Mouse (Mus musculus): ENCODE results near the gene Elmo3.

Gene Elmo3

DNA sequence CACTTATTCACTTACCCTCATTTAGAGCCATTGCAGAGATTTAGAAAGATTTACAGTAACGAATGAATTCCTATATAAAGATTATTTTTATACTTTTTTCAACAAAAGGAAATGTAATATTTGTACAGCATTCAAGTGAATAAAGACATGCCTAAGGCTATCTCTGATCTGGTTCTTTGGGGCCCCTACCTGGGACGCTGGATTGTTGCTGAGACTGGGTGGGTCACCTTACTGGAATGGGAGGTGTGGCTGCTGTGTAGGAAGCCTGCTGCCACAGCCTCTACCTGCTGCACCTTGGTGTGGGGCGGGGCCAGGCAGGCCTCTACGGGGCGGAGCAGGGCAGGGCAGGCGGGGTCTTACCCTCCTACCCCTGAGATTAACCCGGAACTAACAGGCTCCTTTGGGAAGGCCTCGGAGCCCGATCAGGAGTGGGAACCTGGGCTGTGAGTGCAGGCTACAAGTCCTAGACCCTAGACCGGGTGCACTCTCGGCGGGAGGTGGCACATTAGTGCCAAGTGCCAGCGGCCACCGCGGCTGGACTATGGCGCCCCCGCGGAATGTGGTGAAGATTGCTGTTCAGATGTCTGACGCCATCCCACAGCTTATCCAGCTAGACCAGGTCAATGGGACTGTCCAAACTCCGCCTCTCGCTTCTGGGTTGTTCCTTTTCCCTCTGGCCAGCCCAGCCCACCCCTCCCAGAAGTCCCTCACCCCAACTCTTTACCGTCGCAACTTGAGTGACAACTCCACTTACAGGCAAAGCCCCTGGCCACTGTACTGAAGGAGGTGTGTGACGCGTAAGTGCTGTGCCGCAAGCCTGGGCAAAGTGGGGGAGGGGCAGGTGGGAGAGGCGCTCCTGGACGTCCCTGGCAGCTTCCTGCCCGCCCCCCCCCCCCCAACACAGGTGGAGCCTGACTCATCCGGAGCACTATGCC lies at the start of gene Elmo3:
Gene Elmo3 (plus strand): TSS at position 391 of the 935 bp plus-strand sequence.
- DNase-seq (ENCODE audit: low read depth, low spot score) = no peak

DNA sequence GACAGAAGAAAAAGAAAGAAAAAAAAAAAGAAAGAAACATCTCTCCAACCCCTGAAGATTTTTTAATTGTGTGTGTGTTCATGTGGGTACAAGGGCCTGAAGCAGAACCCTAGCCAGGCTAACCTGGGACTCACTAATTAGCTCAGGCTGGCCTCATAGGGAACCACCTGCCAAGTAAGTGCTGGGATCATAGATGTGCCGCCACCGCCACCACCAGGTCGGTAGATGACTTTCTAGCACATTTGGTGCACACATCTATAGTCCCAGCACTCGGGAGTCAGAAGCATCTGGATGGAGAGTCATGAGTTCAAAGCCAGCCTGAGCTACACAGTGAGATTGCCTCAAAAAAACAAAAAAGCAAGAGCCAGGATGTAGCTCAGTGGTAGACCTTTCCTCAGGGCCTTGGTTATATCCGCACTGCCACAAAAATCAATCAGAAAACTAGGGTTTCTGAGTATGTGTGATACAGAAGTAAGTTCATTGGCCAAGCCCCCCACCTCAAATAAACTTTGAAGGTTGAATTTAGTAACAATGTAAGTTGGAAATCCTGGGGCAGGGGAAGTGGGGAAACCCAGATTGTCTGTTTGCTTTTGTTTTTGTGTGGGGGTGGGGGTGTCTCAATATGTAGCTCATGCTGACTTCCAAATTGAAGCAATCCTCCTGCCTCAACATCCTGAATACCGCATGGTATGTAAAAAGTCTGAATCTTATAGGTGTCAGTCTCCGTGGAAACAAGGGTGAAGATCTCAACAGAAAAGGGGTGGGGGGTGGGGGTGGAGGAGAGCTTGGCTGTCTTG lies 47.9 kb upstream of the Elmo3 start:
- no peak for DNase-seq (ENCODE audit: low read depth, low spot score)

DNA sequence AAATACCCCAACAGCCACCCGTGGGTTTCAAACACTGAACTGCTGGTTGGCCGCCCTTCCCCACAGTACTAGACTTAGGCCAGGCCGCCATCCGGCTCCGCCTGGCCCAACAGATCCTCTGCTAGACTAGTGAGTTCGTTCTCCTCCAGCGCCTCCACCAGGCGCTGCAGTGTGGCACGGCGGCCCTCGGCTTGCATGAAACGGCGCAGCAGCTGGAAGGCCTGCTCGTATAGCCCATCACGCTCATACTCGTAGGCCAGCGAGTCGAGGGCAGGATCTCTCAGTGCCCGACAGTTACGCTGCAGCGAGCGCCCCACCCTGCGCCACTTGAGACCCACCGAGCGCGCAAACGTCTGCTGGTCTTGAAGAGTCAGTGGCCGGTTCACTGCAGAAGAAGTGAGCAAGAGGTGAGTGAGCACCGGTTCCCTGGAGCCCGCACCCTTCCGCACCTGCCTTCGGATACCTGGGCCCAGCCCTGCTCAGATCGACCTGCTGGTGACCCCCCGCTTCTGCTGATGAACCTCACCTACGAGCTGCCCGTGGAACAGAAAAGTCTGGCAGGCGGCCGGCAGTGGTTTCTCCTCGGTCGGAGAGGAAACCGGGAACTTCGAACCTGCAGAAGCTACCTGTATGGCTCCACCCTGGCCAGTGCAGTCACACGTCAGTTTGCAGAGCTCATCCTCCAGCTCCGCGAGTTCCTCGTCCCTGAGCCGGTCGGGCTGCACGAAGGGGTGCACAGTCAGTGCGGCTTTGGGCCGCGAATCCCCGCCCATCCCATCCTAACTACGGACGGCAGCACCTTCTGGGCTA lies 46.3 kb upstream of the Elmo3 start:
- no peak for DNase-seq (ENCODE audit: low read depth, low spot score)

DNA sequence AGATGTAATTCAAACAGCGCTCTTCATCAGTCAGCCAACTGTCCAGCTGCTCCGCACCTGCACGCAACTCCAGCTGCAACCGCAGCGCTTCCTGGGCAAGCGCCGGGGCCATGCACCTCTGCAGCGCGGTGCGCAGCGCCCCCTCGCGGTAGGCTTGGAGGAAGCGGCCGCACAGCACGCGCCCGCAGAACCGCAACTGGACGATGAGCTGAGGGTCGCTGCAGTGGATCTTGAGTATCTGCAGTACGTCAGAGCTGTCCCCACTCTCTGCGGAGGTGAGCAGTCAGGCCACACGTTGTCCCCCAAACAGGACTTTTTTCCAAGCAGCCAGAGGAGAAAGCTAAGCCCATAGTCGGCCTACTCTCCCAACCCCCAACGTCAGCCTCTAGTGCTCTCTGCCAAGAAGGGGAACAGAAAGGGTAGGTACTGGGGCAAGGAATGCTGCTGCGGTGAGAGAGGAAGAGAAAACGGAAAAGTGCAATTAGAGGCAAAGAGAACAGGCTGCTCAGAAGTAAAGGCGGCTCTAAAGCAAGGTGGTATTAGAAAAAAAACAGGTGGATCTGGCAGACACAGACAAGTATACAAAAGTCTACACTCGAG lies 45.6 kb upstream of the Elmo3 start:
- DNase-seq (ENCODE audit: low read depth, low spot score) = no peak

DNA sequence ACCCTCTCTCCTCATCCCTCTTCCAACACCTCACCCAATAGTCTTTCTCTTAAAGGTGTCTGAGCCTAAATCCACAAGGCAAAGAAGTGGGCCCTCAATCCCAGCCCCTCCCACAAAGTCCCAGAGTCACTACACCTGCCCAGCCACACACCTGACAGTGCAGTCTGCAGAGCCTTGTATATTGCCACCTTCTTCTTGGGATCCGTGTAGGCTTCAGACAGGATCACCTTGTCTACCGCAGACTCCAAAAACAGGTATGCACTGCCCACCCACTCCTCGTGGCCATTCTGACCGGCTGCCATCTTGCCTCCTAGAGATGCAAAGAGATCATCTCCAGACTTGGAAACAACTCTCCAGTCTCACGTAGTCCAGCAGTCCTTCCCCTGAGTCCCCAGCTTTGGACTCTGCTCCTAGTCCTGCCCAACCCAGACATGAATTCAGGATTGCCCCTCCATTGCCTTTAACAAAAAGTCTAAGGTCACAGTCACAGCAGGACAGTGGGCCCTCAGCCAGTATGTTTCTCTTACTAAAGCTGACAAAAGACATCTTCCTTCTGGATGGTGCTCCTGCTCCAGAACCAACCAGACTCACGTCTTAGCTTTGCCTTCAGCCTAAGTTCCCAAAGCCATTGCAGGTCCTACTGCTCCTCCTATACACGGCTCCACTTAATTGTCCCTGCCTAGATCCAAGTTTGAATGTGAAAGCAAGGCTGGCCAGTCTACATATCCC lies 44.9 kb upstream of the Elmo3 start:
- no peak for DNase-seq (ENCODE audit: low read depth, low spot score)

DNA sequence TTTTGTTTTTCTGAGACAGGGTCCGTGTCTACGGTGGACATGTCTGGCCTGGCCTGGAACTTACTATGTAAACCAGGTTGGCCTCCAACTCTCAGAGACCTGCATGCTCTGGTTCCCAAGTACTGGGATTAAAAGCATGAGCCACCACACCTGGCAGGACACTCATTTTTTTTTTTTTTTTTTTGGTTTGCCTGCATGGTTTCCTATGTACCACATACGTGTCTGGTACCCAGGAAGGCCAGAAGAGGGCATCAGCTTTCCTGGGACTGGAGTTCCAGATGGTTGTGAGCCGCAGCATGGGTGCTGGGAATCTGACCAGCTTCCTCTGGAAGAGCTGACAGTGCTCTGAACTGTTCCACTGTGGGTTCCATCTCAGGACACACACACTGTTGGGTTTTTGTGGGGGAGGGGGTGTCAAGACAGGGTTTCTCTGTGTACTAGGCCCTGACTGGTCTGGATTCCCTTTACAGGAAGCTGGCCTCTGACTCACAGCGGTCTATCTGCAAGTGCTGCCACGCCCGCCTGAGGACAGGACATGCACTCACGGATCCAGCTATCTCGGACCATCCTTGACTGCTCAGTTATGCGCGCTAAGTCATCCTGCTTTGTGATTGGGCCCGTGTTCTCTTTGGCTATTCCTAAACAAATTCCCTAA lies 43.9 kb upstream of the Elmo3 start:
- DNase-seq (ENCODE audit: low read depth, low spot score) = no peak

DNA sequence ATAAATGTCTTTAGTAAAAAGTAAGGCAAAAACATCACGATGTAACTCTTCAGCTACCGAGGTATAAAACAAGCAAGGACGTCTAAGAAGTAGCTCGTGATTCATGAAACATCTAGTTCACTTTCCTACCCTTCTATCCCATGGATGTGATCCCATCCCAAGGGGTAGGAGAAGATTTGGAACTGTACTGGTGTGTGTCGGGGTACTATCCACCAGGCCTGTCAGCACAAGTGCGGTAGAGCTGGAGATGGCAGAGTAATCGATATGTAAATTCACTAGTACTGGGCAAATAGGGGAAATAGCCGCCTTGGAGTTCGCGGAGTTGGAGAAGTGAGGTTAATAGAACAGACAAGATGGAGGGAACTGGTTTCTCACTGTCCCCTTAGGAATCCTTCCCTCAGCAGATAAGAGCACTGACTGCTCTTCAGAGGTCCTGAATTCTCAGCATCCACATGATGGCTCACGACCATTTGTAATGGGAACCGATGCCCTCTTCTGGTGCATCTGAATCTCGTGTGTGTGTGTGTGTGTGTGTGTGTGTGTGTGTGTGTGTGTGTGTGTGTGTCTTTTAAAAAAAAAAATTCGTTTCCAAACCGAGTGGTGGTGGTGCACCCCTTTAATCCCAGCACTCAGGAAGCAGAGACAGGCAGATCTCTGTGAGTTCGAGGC lies 42.0 kb upstream of the Elmo3 start:
- DNase-seq (ENCODE audit: low read depth, low spot score) = no peak

DNA sequence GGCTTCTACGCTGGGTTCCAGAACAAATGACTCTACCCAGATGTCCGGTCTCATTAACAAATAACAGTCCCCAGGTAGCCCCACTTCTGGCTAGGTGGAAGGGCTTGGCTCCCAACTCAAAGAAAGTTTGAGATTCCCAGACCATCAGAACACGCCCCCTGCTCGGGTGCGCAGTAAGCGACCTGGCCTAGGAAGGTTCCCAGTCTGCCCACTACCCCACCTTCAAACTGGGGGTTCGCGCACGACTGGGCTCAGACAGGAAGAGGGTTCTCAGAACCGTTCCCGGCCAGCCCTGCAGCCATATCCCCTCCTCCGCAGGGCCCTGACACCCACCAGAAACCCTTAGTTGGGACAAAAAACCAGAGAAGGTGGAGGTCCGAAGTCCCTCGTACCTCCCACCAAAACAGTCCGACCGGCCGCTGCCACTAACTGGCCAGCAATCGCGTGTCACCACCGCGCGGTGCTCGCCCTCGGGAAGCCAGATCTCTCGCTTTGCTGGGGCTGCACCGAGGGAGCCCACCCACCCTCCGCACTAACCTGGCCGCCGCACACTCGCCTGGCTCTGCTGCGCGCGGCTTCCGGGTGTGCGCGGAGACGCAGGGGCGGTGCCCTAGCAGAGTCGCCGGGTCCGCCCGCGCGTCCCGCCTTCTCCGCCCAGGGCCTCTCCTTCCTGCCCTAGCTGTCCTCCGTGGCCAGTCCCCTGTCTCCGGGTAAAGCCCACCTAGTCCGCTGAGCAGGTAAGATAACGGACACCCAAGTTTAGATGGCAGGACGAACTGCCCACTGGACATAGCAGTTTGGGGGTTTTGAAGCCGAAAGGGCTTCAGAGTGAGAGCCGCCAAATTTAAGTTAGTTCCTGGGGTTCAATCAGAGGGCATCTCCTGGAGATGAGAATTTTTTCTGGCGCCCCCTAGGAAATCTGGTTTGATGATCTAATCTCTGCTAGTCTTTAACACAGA lies 41.1 kb upstream of the Elmo3 start, which contains the start of the genes Tradd and Fbxl8:
Gene Tradd (minus strand): TSS at position 586 of the 959 bp plus-strand sequence.
Gene Fbxl8 (plus strand): TSS at position 625 of the 959 bp plus-strand sequence.
- DNase-seq (ENCODE audit: low read depth, low spot score) = no peak

DNA sequence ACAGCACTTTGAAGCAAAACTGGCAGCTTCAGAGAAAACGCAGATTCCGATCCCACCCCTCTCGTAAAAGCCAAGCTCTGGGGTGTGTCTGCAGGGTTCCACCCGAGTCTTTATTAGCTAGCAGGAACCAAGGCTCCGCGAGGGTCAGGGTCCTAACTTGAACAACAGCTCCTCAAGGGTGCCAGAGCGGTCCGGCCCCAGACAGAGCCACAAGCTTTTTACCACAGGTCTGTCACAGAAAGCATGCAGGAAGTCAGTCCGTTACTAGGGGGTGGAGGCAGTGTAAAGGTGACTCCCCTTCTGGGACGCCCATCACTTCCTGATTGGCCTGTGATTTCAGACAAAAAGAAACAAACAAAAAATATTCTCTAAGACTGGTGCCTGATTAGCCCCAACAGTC lies 40.3 kb upstream of the Elmo3 start:
- DNase-seq (ENCODE audit: low read depth, low spot score) = no peak

DNA sequence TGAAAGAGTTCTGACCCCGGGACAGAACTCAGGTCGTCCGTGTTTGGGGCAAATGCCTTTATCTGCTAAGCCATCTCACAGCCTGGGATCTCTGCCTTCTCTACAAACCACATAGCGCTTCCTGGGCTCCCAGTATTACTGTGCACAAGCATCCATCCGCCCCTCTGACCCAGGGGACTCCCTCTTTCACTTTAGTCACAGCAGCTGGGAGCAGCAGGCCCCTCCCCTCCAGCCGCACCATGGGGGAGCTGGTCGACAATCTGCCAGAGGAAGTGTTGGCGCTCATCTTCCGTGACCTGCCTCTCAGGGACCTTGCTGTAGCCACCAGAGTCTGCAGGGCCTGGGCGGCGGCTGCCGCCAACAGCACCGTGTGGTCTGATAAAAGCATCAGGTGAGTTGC lies 38.6 kb upstream of the Elmo3 start:
- no peak for DNase-seq (ENCODE audit: low read depth, low spot score)

DNA sequence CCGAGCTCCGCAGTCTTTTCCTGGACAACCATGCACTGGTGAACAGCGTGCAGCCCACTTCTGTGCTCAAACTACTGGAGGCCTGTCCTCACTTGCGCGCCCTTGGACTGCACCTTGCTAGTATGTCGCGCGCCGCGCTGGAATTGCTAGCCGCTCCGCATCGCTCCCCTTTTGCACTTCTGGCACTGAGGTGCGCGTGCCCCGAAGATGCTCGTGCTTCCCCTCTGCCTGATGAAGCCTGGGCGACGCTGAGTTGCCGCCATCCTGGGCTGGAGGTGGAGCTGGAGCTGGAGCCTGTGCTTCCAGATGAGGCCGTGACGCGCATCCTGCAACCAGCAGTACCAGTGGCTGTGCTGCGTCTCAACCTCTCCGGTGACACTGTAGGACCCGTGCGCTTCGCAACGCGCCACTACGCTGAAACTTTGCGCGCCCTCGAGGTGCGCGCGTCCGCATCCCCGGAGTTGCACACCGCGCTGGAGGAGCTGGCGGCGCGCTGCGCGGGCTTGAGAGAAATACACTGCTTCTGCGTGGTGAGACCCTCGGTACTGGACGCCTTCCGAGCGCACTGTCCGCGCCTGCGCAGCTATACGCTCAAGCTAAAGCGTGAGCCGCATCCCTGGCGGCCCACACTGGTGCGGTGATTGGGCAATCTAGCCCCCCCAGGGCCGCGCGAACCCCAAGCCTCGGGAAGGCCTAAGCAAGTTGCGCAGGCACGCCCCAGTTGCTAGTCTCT lies 36.9 kb upstream of the Elmo3 start:
- DNase-seq (ENCODE audit: low read depth, low spot score) = no peak

DNA sequence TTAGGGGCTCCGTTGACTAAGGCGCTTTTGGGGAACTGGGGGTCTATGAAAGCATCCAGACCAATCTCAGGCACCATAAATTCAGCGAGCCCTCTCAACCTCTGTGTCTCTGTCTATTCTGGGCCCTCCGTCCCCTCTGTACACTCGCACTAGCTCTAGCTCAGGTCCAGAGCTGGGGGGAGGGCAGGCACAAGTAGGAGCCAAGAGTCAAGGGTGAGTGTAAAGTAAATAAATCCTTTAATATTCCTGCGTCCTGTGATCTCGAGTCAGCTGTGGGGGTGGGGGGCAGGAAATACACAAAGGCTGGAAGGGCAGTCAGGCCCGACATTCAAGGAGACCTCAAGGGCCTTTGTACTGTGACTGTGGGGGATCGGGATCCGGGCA lies 36.3 kb upstream of the Elmo3 start:
- no peak for DNase-seq (ENCODE audit: low read depth, low spot score)

DNA sequence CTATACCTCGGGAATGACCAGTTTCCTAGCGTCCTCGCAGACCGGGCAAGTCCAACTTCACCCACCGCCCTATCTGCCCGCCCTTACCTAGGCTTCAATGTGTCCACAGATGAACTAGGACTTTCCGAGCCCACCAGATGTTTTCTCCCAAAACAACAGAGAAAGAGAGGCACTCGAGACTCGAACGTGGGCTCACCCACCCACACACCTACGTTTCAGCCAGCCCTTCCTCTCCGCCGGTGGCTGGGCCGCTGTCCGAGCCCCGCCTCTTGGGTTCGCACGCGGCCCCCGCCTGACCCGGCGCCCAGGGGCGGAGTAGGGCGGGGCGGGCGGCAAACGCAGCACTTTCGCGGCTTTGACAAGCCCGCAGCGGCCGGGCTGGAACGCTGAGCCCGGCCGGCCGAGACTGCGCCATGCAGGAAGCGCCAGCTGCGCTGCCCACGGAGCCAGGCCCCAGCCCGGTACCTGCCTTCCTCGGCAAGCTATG lies 35.9 kb upstream of the Elmo3 start, which contains the start of gene Hsf4:
Gene Hsf4 (plus strand): TSS at position 341 of the 487 bp plus-strand sequence.
- no peak for DNase-seq (ENCODE audit: low read depth, low spot score)

DNA sequence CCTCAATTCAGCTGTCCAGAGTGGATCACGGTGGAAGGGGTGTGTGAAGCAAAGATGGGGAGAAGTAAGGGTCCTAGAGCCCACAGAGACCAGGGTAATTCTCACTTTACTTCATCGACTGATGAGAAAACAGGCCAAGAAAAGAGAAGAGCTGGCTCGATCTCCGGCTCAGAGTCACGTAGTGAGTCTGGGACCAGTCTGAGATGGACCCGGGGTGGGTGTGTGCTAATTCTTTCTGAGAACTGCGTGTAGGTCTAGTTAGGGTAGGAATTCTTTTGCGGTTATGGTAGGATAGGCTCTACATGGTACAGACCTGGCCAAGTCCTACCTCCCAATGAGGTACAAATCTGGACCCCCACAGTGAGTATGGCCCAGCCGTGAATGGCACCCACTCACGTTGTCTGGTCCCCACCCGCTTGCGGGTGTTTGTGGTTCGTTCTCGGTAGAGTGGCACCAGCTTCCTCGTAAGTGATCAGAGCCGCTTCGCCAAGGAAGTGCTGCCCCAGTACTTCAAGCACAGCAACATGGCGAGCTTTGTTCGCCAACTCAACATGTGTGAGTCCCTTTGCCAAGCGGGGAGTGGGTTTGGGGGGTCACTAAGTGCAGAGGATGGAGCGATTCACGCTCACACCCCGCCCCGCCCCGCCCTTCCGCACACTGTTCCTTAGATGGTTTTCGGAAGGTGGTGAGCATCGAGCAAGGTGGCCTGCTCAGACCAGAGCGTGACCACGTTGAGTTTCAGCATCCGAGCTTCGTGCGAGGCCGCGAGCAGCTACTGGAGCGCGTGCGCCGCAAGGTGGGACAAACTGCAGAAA lies 35.1 kb upstream of the Elmo3 start:
- no peak for DNase-seq (ENCODE audit: low read depth, low spot score)

DNA sequence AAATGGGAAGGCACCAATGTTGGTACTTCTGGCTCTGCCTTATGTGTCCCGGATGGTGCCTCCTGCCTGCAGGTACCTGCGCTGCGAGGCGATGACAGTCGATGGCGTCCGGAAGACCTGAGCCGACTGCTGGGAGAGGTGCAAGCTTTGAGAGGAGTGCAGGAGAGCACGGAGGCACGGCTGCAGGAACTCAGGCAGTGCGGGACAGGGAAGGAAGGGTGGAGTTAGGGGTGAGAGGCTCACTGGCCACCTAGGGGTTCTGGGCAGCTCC lies 34.5 kb upstream of the Elmo3 start:
- no peak for DNase-seq (ENCODE audit: low read depth, low spot score)

DNA sequence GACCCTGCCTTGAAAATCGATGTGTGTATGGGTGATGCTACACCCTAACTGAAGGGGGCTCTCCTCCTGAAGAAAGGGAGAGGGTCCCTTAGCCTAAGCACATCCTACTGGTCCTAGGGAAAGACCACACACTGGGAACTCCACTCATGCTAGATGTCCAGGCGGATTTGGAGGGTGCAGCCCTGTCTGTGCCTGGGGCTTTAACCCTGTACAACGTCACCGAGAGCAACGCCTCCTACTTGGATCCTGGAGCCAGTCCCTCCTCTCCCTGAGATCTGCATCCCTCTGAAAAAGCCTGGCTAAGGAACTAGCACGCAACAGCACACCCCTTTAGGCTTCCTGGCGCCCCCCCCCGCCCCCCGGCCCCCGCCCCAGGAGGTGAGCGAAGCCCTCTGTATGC lies 30.0 kb upstream of the Elmo3 start:
- DNase-seq (ENCODE audit: low read depth, low spot score) = no peak

DNA sequence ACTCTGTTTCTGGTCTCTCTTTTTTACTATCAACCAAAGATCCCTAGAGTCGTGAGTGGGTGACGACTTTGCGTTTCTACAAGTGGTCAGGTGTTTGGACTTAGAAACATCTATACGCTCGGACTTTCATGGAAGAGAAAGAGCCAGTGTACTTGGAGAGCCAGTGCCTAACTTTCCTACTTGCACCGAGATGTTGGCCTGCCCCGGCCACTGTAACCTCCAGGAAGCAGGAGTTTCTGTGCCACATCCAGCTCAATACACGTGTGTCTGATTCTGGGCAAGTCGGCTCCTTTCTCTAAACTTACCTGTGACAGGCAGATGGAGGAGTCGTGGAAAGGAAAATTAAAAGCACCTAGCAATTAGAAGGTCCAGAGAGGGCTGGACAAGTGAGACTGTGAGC lies 29.6 kb upstream of the Elmo3 start, which contains the start of gene Nol3:
Gene Nol3 (plus strand): TSS at position 301 of the 400 bp plus-strand sequence.
- no peak for DNase-seq (ENCODE audit: low read depth, low spot score)

Data from WW6 (cell line).